Mouse (Mus musculus) layer of hippocampus, adult 9-10 months (tissue): Measurements from ENCODE around the gene Plcl1.

Experiments used
- DNase-seq: peaks from one replicate; pipeline ENCODE4 v3.0.0; 2022; ENCODE audit warnings: low spot score

Gene Plcl1

GRCm38 (mm10) chr1:55405272-55406022, at the start of gene Plcl1:
Gene Plcl1 (plus strand): TSS chr1:55405921.
- peak; percentile 94 for DNase-seq

GRCm38 (mm10) chr1:55362634-55363033, 43.1 kb upstream of the Plcl1 start:
- no peak for DNase-seq

GRCm38 (mm10) chr1:55363044-55363565, 42.6 kb upstream of the Plcl1 start, which contains the start of gene Boll:
Gene Boll (minus strand): TSS chr1:55363469.
- peak; percentile 17 for DNase-seq

- DNase-seq: no peak
Observed at GRCm38 (mm10) chr1:55363586-55363985, 42.1 kb upstream of the Plcl1 start.

GRCm38 (mm10) chr1:55372626-55373025, 33.1 kb upstream of the Plcl1 start:
- DNase-seq: no peak

- DNase-seq: no peak
Observed at GRCm38 (mm10) chr1:55380527-55380926, 25.2 kb upstream of the Plcl1 start.

- no peak for DNase-seq
Observed at GRCm38 (mm10) chr1:55383114-55383773, 22.5 kb upstream of the Plcl1 start.

GRCm38 (mm10) chr1:55399891-55400290, 5.8 kb upstream of the Plcl1 start:
- DNase-seq: no peak

GRCm38 (mm10) chr1:55404439-55404838, 1.3 kb upstream of the Plcl1 start:
- peak; percentile 90 for DNase-seq

GRCm38 (mm10) chr1:55406023-55406413, 297 bp downstream of the Plcl1 start:
- DNase-seq: no peak

GRCm38 (mm10) chr1:55406531-55407375, 1.0 kb downstream of the Plcl1 start:
- DNase-seq: no peak

GRCm38 (mm10) chr1:55410670-55411069, 4.9 kb downstream of the Plcl1 start:
- DNase-seq: no peak

- no peak for DNase-seq
Observed at GRCm38 (mm10) chr1:55411079-55411478, 5.4 kb downstream of the Plcl1 start.

GRCm38 (mm10) chr1:55412569-55412968, 6.8 kb downstream of the Plcl1 start:
- DNase-seq: no peak

GRCm38 (mm10) chr1:55413534-55413933, 7.8 kb downstream of the Plcl1 start:
- no peak for DNase-seq

- no peak for DNase-seq
Observed at GRCm38 (mm10) chr1:55418968-55419367, 13.2 kb downstream of the Plcl1 start.

GRCm38 (mm10) chr1:55427607-55428006, 21.9 kb downstream of the Plcl1 start:
- no peak for DNase-seq

GRCm38 (mm10) chr1:55429051-55429450, 23.3 kb downstream of the Plcl1 start:
- DNase-seq: no peak

GRCm38 (mm10) chr1:55429708-55430107, 24.0 kb downstream of the Plcl1 start:
- DNase-seq: no peak

- no peak for DNase-seq
Observed at GRCm38 (mm10) chr1:55430587-55430986, 24.9 kb downstream of the Plcl1 start.

- DNase-seq: no peak
Observed at GRCm38 (mm10) chr1:55436589-55436988, 30.9 kb downstream of the Plcl1 start.

- DNase-seq: no peak
Observed at GRCm38 (mm10) chr1:55437095-55437494, 31.4 kb downstream of the Plcl1 start.
